Mouse (Mus musculus) kidney, postnatal 0 days (tissue): Measurements from ENCODE around the gene Fbxo34. TPM values are rescaled to one million over a fixed set of nuclear protein-coding genes. Genes with fewer than 3 reads are reported as not detected.

Experiments used
- ATAC-seq: fragments of 200-750 bp; cut with Nextera tagmentation; replicated peaks from 2 replicates; pipeline ENCODE4 v1.8.0; 2017; ENCODE audit warnings: low read depth, moderate number of reproducible peaks, moderate TSS enrichment, moderate library complexity; ENCODE audit not compliant: low FRiP score
- DNase-seq: peaks from one replicate; pipeline ENCODE4 v3.0.0-alpha.2; 2016; ENCODE audit warnings: low spot score
- H3K27ac ChIP-seq: fragments of 300-500 bp; sonication (generic); 2 replicates; pipeline ENCODE4 v1.5.1; 2014; ENCODE audit warnings: mild to moderate bottlenecking
- H3K27me3 ChIP-seq: fragments of 300-500 bp; sonication (generic); 2 replicates; pipeline ENCODE4 v1.6.1; 2014; ENCODE audit warnings: low read length, mixed read lengths; ENCODE audit not compliant: insufficient read depth
- H3K36me3 ChIP-seq: fragments of 300-500 bp; sonication (generic); 2 replicates; pipeline ENCODE4 v1.6.1; 2014; ENCODE audit warnings: low read length, mixed read lengths; ENCODE audit not compliant: insufficient read depth
- H3K4me1 ChIP-seq: fragments of 300-500 bp; sonication (generic); replicated peaks from 2 replicates; pipeline ENCODE4 v1.6.1; 2014; ENCODE audit warnings: antibody characterized with exemption, low read length, mixed read lengths; ENCODE audit not compliant: insufficient read depth
- H3K4me2 ChIP-seq: fragments of 300-500 bp; sonication (generic); 2 replicates; pipeline ENCODE4 v1.6.1; 2014; ENCODE audit warnings: mild to moderate bottlenecking, low read length, moderate library complexity, mixed read lengths
- H3K4me3 ChIP-seq: fragments of 300-500 bp; sonication (generic); replicated peaks from 2 replicates; pipeline ENCODE4 v1.5.1; 2014; ENCODE audit warnings: low read depth, low read length
- H3K9ac ChIP-seq: fragments of 300-500 bp; sonication (generic); 2 replicates; pipeline ENCODE4 v1.6.1; 2014; ENCODE audit warnings: low read depth, low read length
- H3K9me3 ChIP-seq: fragments of 300-500 bp; sonication (generic); replicated peaks from 2 replicates; pipeline ENCODE4 v1.6.1; 2016; ENCODE audit warnings: low read length, inconsistent platforms, mixed read lengths
- CTCF ChIP-seq: IDR thresholded peaks from 2 replicates; pipeline ENCODE4 v1.5.1; 2016; ENCODE audit warnings: antibody characterized with exemption, low read depth, mild to moderate bottlenecking, moderate library complexity
- WGBS: fragments of 180-500 bp; shearing (Covaris S2); extraction: QIAGEN DNeasy Blood & Tissue Kit; methylation state at CpG from one replicate; pipeline ENCODE4 v1.1.7; 2014; 5-methylcytosine and 5-hydroxymethylcytosine counted together
- polyA plus RNA-seq: library from polyadenylated mRNA; unstranded; fragments of >200 nt; fragmentation: Nextera tagmentation; extraction: Ambion mirVana; gene quantifications from 2 replicates; pipeline ENCODE4 v1.2.1, GENCODE M21; 2015

Gene Fbxo34
- polyA plus RNA-seq, 1 experiment from 2014 or later = 18.9 TPM

- ATAC-seq = no peak
- no peak for TF ChIP-seq CTCF
- no peak overlapping the region for H3K27ac ChIP-seq
- 75% methylated on average over 4 of the region's 4 CpGs for WGBS
- H3K9me3 ChIP-seq = no peaks in the 10 kb centered on the region
- H3K4me2 ChIP-seq = no peak overlapping the region
- H3K4me3 ChIP-seq = no peak overlapping the region
- no peaks in the 10 kb centered on the region for H3K36me3 ChIP-seq
- H3K4me1 ChIP-seq = no peaks in the 10 kb centered on the region
- H3K27me3 ChIP-seq = no peaks in the 10 kb centered on the region
- H3K9ac ChIP-seq = no peak overlapping the region
- no peak for DNase-seq
Observed at GRCm38 (mm10) chr14:47572707-47573106, 122.5 kb downstream of the Fbxo34 start.

GRCm38 (mm10) chr14:47574721-47575120 lies 124.5 kb downstream of the Fbxo34 start:
- Histone ChIP-seq H3K36me3 (no peaks in the 10 kb centered on the region), H3K27me3 (no peaks in the 10 kb centered on the region), H3K4me3 (no peak overlapping the region), H3K4me2 (no peak overlapping the region), H3K9ac (no peak overlapping the region), H3K9me3 (no peaks in the 10 kb centered on the region), H3K4me1 (no peaks in the 10 kb centered on the region), H3K27ac (no peak overlapping the region)
- TF ChIP-seq CTCF = 0 out of 2 replicates have a peak, but pooled peaks have one; percentile 5
- WGBS = 60% methylated on average over 11 of the region's 11 CpGs
- DNase-seq (no peak), ATAC-seq (no peak)

- DNase-seq (no peak), ATAC-seq (no peak)
- H3K9ac ChIP-seq = no peak overlapping the region
- no peaks in the 10 kb centered on the region for H3K9me3 ChIP-seq
- no peaks in the 10 kb centered on the region for H3K27me3 ChIP-seq
- TF ChIP-seq CTCF = no peak
- H3K36me3 ChIP-seq = no peaks in the 10 kb centered on the region
- H3K4me1 ChIP-seq = no peaks in the 10 kb centered on the region
- WGBS = 64% methylated on average over 4 of the region's 4 CpGs
- H3K4me2 ChIP-seq = no peak overlapping the region
- H3K4me3 ChIP-seq = no peak overlapping the region
- no peak overlapping the region for H3K27ac ChIP-seq
Observed at GRCm38 (mm10) chr14:47576687-47577086, 126.5 kb downstream of the Fbxo34 start.

GRCm38 (mm10) chr14:47578086-47578485 lies 127.9 kb downstream of the Fbxo34 start:
- no peaks in the 10 kb centered on the region for H3K27me3 ChIP-seq
- DNase-seq (no peak), ATAC-seq (no peak)
- H3K36me3 ChIP-seq = no peaks in the 10 kb centered on the region
- TF ChIP-seq CTCF = no peak
- H3K9me3 ChIP-seq = no peaks in the 10 kb centered on the region
- H3K4me2 ChIP-seq = no peak overlapping the region
- no peak overlapping the region for H3K4me3 ChIP-seq
- H3K4me1 ChIP-seq = no peaks in the 10 kb centered on the region
- 81% methylated on average over 2 of the region's 2 CpGs for WGBS
- H3K9ac ChIP-seq = no peak overlapping the region
- no peak overlapping the region for H3K27ac ChIP-seq

- H3K36me3 ChIP-seq = no peaks in the 10 kb centered on the region
- H3K4me2 ChIP-seq = no peak overlapping the region
- ATAC-seq = no peak
- 42% methylated on average over 1 of the region's 1 CpGs for WGBS
- no peak for DNase-seq
- H3K4me1 ChIP-seq = no peaks in the 10 kb centered on the region
- H3K27me3 ChIP-seq = no peaks in the 10 kb centered on the region
- no peak overlapping the region for H3K27ac ChIP-seq
- H3K4me3 ChIP-seq = no peak overlapping the region
- no peaks in the 10 kb centered on the region for H3K9me3 ChIP-seq
- no peak overlapping the region for H3K9ac ChIP-seq
- TF ChIP-seq CTCF = no peak
Observed at GRCm38 (mm10) chr14:47581280-47581679, 131.1 kb downstream of the Fbxo34 start.

Other genes starting within 250 kb of the Fbxo34 start
- gene Wdhd1, start 173.6 kb upstream of the Fbxo34 start, polyA plus RNA-seq = 10.9 and 11.8 TPM in 2 replicates
- 3.7 and 4.3 TPM in 2 replicates for gene Socs4, start 173.5 kb upstream of the Fbxo34 start, polyA plus RNA-seq
- 38.1 and 41.2 TPM in 2 replicates for gene Mapk1ip1l, start 152.2 kb upstream of the Fbxo34 start, polyA plus RNA-seq
- 107 and 117 TPM in 2 replicates for gene Lgals3, start 82.7 kb upstream of the Fbxo34 start, polyA plus RNA-seq
- 12.1 and 16.8 TPM in 2 replicates for gene Dlgap5, start 32.0 kb upstream of the Fbxo34 start, polyA plus RNA-seq
- 13.8 and 13.9 TPM in 2 replicates for gene Atg14, start 120.2 kb downstream of the Fbxo34 start, polyA plus RNA-seq
- 68.3 and 69.0 TPM in 2 replicates for gene Ktn1, start 198.0 kb downstream of the Fbxo34 start, polyA plus RNA-seq